Mouse (Mus musculus): Measurements from ENCODE around the gene Rabgap1l. TPM values are rescaled to one million over a fixed set of nuclear protein-coding genes. Genes with fewer than 3 reads are reported as not detected.

The Rabgap1l gene
- polyA plus RNA-seq, 1 experiment from 2014 or later, result 41.7 TPM

DNA sequence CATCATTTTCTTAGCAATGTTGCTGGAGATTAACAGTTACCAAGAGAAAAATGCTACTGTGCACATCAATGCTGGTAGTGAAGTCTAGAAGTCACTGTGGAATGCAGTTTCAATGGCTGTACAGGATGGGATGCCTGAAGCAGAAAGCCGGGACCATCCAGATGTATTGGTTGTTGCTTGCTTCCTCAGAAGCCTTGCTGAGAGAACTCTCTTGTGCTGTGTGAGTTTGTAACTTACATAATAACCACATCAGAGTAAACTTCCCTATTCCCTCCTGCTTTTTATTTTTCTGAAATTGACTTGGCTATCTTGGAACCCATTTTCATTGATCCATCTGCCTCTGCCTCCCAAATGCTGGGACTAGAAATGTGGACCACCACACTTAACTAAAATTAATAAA lies 383.9 kb downstream of the Rabgap1l start:
- DNase-seq (ENCODE audit: low spot score), result no peak
- no peak overlapping the region for H3K27ac ChIP-seq
- no peak for ATAC-seq (ENCODE audit: low FRiP score)
- no peaks in the 10 kb centered on the region for H3K9me3 ChIP-seq (ENCODE audit: control insufficient read depth, low read length)
- no peaks in the 10 kb centered on the region for H3K36me3 ChIP-seq (replicated peaks; ENCODE audit: control insufficient read depth, insufficient read depth)
- no peak overlapping the region for H3K9ac ChIP-seq
- 76% methylated on average over 1 of the region's 1 CpGs for WGBS
- no peaks in the 10 kb centered on the region for H3K27me3 ChIP-seq (ENCODE audit: control insufficient read depth, insufficient read depth, low read length)
- H3K4me3 ChIP-seq (replicated peaks; ENCODE audit: low read length), result no peak overlapping the region
- H3K4me1 ChIP-seq (replicated peaks; ENCODE audit: control insufficient read depth, insufficient read depth, low read length), result no peaks in the 10 kb centered on the region
- H3K4me2 ChIP-seq (replicated peaks), result no peak overlapping the region

GRCm38 (mm10) chr1:160408302-160408897 lies 384.6 kb downstream of the Rabgap1l start:
- H3K4me2 ChIP-seq (replicated peaks), result no peak overlapping the region
- no peaks in the 10 kb centered on the region for H3K9me3 ChIP-seq (ENCODE audit: control insufficient read depth, low read length)
- no peak for DNase-seq (ENCODE audit: low spot score)
- no peak overlapping the region for H3K4me3 ChIP-seq (replicated peaks; ENCODE audit: low read length)
- H3K4me1 ChIP-seq (replicated peaks; ENCODE audit: control insufficient read depth, insufficient read depth, low read length), result no peaks in the 10 kb centered on the region
- no peak for ATAC-seq (ENCODE audit: low FRiP score)
- H3K36me3 ChIP-seq (replicated peaks; ENCODE audit: control insufficient read depth, insufficient read depth), result no peaks in the 10 kb centered on the region
- no peak overlapping the region for H3K9ac ChIP-seq
- H3K27me3 ChIP-seq (ENCODE audit: control insufficient read depth, insufficient read depth, low read length), result no peaks in the 10 kb centered on the region
- 90% methylated on average over 4 of the region's 4 CpGs for WGBS
- no peak overlapping the region for H3K27ac ChIP-seq

DNA sequence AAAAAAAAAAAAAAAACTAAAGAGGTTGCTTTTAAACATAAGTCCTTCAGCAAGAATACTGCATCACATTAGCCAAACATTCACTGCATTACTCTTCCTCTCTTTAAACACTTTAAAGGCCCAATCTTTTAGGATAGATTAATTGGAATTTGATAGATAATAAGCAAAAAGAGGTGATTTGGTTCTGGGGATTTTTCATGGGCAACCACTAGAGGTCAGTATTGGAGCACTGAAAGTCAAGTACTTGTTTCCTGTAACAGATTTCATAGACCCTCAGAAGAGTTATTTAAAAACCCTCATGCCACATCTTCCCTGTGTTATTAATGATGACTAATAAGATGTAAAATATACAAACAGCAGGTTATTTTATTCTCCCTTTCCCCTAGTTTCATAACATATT lies 393.6 kb downstream of the Rabgap1l start:
- Histone ChIP-seq H3K36me3 (replicated peaks; ENCODE audit: control insufficient read depth, insufficient read depth) (no peaks in the 10 kb centered on the region), H3K27me3 (ENCODE audit: control insufficient read depth, insufficient read depth, low read length) (no peaks in the 10 kb centered on the region), H3K4me3 (replicated peaks; ENCODE audit: low read length) (no peak overlapping the region), H3K9ac (no peak overlapping the region), H3K4me2 (replicated peaks) (no peak overlapping the region), H3K4me1 (replicated peaks; ENCODE audit: control insufficient read depth, insufficient read depth, low read length) (no peaks in the 10 kb centered on the region), H3K27ac (no peak overlapping the region), H3K9me3 (ENCODE audit: control insufficient read depth, low read length) (no peaks in the 10 kb centered on the region)
- DNase-seq (ENCODE audit: low spot score), result peak; percentile 89
- ATAC-seq (ENCODE audit: low FRiP score), result no peak

DNA sequence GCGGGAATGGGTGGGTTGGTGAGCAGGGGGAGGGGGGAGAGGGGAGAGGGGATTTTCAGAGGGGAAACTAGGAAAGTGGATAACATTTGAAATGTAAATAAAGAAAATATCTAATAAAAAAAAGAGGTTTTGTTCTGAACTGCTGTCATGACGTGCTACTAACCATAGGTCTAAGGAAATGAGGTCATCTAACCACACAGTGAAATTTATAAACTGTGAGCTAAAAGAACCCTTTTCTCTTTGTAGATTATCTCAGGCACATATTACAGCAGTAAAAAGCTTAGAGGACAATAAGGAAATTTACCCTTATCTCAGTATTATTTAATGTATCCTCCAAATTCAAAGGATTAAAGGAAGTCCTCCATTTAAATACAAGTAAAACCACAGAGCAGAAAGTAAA lies 396.0 kb downstream of the Rabgap1l start:
- DNase-seq (ENCODE audit: low spot score), result no peak
- H3K4me2 ChIP-seq (replicated peaks), result no peak overlapping the region

GRCm38 (mm10) chr1:160387446-160387845 lies 405.6 kb downstream of the Rabgap1l start:
- no peak overlapping the region for H3K9ac ChIP-seq
- ATAC-seq (ENCODE audit: low FRiP score) (no peak), DNase-seq (ENCODE audit: low spot score) (no peak)
- no peak overlapping the region for H3K27ac ChIP-seq
- no peak overlapping the region for H3K4me3 ChIP-seq (replicated peaks; ENCODE audit: low read length)
- H3K4me2 ChIP-seq (replicated peaks), result no peak overlapping the region
- WGBS, result 66% methylated on average over 2 of the region's 2 CpGs
- no peaks in the 10 kb centered on the region for H3K27me3 ChIP-seq (ENCODE audit: control insufficient read depth, insufficient read depth, low read length)
- no peaks in the 10 kb centered on the region for H3K36me3 ChIP-seq (replicated peaks; ENCODE audit: control insufficient read depth, insufficient read depth)
- no peaks in the 10 kb centered on the region for H3K9me3 ChIP-seq (ENCODE audit: control insufficient read depth, low read length)
- no peaks in the 10 kb centered on the region for H3K4me1 ChIP-seq (replicated peaks; ENCODE audit: control insufficient read depth, insufficient read depth, low read length)

More for the DNA sequence above, 396.0 kb downstream of the Rabgap1l start:
- Histone ChIP-seq H3K9me3 (ENCODE audit: control insufficient read depth, low read length) (no peaks in the 10 kb centered on the region), H3K4me3 (replicated peaks; ENCODE audit: low read length) (no peak overlapping the region), H3K9ac (no peak overlapping the region), H3K27ac (no peak overlapping the region), H3K27me3 (ENCODE audit: control insufficient read depth, insufficient read depth, low read length) (no peaks in the 10 kb centered on the region), H3K4me1 (replicated peaks; ENCODE audit: control insufficient read depth, insufficient read depth, low read length) (no peaks in the 10 kb centered on the region), H3K36me3 (replicated peaks; ENCODE audit: control insufficient read depth, insufficient read depth) (no peaks in the 10 kb centered on the region)
- ATAC-seq (ENCODE audit: low FRiP score), result no peak
- 89% methylated on average over 2 of the region's 2 CpGs for WGBS

- no peaks in the 10 kb centered on the region for H3K4me1 ChIP-seq (replicated peaks; ENCODE audit: control insufficient read depth, insufficient read depth, low read length)
- H3K4me2 ChIP-seq (replicated peaks), result no peak overlapping the region
- H3K4me3 ChIP-seq (replicated peaks; ENCODE audit: low read length), result no peak overlapping the region
- WGBS, result 93% methylated on average over 1 of the region's 1 CpGs
- H3K9ac ChIP-seq, result no peak overlapping the region
- no peak for ATAC-seq (ENCODE audit: low FRiP score)
- H3K27me3 ChIP-seq (ENCODE audit: control insufficient read depth, insufficient read depth, low read length), result no peaks in the 10 kb centered on the region
- H3K36me3 ChIP-seq (replicated peaks; ENCODE audit: control insufficient read depth, insufficient read depth), result no peaks in the 10 kb centered on the region
- no peak overlapping the region for H3K27ac ChIP-seq
- no peak for DNase-seq (ENCODE audit: low spot score)
- no peaks in the 10 kb centered on the region for H3K9me3 ChIP-seq (ENCODE audit: control insufficient read depth, low read length)
Measured at GRCm38 (mm10) chr1:160378367-160378766, 414.6 kb downstream of the Rabgap1l start.

DNA sequence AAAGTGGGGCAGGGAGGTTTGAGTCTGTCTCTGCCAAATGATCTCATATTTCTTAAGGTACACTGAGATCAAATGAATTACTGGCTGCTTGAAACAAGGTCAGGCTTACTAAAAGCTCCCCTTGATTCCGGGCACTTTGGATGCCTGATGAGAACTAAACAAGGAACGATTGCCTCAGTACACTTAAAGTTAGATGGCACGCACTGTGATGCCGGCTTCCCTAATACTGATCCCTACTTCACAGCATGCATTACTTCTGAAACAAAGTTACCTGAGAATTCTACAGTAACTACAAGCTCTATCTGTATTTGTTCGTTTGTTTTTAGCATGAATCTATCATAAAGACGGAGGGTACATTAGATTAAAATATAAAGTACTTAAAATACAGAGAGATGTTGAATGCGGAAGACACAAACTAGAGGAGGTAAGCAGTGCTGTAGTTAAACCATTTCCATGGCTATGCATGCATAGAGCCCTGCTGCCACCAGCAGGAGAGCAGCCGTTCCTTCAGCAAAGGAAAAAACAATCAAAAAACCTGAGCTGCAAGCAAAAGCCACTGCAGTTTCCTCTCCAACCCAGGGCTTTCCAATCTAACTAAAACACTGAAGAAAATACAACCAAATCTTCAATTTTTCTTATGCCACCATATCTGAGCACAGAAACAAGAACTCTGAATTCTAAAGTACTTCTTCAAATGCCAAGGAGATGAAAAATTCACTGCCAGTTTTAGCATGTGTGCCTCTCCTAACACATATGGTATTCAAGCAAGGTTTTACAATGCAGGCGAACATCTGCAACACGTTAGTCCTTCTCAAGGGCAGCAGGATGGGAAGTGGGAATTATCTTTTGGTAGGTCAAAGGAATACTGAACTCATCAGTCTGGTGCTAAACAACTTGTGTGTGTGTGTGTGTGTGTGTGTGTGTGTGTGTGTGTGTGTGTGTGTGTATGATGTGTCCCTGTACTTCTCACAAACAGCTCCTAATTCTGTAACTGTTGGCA lies 415.4 kb downstream of the Rabgap1l start:
- no peak overlapping the region for H3K9ac ChIP-seq
- H3K9me3 ChIP-seq (ENCODE audit: control insufficient read depth, low read length), result no peaks in the 10 kb centered on the region
- WGBS, result 66% methylated on average over 10 of the region's 10 CpGs
- ATAC-seq (ENCODE audit: low FRiP score), result peak; percentile 84; the same call in 1 of the 2 replicates
- peak; percentile 75 for DNase-seq (ENCODE audit: low spot score)
- H3K4me2 ChIP-seq (replicated peaks), result no peak overlapping the region
- no peaks in the 10 kb centered on the region for H3K27me3 ChIP-seq (ENCODE audit: control insufficient read depth, insufficient read depth, low read length)
- no peak overlapping the region for H3K4me3 ChIP-seq (replicated peaks; ENCODE audit: low read length)
- H3K27ac ChIP-seq, result no peak overlapping the region
- no peaks in the 10 kb centered on the region for H3K36me3 ChIP-seq (replicated peaks; ENCODE audit: control insufficient read depth, insufficient read depth)
- H3K4me1 ChIP-seq (replicated peaks; ENCODE audit: control insufficient read depth, insufficient read depth, low read length), result no peaks in the 10 kb centered on the region

GRCm38 (mm10) chr1:160374490-160374889 lies 418.5 kb downstream of the Rabgap1l start:
- H3K4me2 ChIP-seq (replicated peaks), result no peak overlapping the region
- H3K9ac ChIP-seq, result no peak overlapping the region
- ATAC-seq (ENCODE audit: low FRiP score) (no peak), DNase-seq (ENCODE audit: low spot score) (no peak)
- H3K27ac ChIP-seq, result no peak overlapping the region
- H3K4me1 ChIP-seq (replicated peaks; ENCODE audit: control insufficient read depth, insufficient read depth, low read length), result no peaks in the 10 kb centered on the region
- no peak overlapping the region for H3K4me3 ChIP-seq (replicated peaks; ENCODE audit: low read length)
- H3K27me3 ChIP-seq (ENCODE audit: control insufficient read depth, insufficient read depth, low read length), result no peaks in the 10 kb centered on the region
- H3K36me3 ChIP-seq (replicated peaks; ENCODE audit: control insufficient read depth, insufficient read depth), result no peaks in the 10 kb centered on the region
- H3K9me3 ChIP-seq (ENCODE audit: control insufficient read depth, low read length), result no peaks in the 10 kb centered on the region

DNA sequence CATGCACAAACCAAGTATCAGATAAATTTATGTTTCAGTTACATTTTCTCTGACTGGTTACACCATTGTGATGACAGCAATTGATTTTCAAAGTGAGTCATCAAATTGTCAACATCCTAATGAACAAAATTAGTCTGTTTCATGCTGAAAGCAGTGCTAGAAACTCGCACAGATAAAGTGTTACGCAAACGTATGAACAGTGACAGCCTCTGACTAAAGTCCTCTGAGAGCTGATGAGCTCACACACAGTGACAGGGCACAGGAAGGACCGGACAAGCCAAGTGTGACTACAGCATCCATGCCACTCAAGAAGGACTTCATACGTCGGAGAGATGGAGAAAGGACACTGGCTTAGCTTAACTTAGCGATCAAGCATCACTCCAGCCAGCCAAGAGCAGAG lies 419.7 kb downstream of the Rabgap1l start:
- WGBS, result 86% methylated on average over 7 of the region's 7 CpGs
- no peaks in the 10 kb centered on the region for H3K4me1 ChIP-seq (replicated peaks; ENCODE audit: control insufficient read depth, insufficient read depth, low read length)

More for the DNA sequence above, 419.7 kb downstream of the Rabgap1l start:
- Histone ChIP-seq H3K9me3 (ENCODE audit: control insufficient read depth, low read length) (no peaks in the 10 kb centered on the region), H3K4me3 (replicated peaks; ENCODE audit: low read length) (no peak overlapping the region), H3K36me3 (replicated peaks; ENCODE audit: control insufficient read depth, insufficient read depth) (no peaks in the 10 kb centered on the region), H3K9ac (no peak overlapping the region), H3K27ac (no peak overlapping the region), H3K4me2 (replicated peaks) (no peak overlapping the region), H3K27me3 (ENCODE audit: control insufficient read depth, insufficient read depth, low read length) (no peaks in the 10 kb centered on the region)
- DNase-seq (ENCODE audit: low spot score), result no peak
- no peak for ATAC-seq (ENCODE audit: low FRiP score)

All from hindbrain, embryonic 14.5 days (tissue).